In the genomic region with DNA sequence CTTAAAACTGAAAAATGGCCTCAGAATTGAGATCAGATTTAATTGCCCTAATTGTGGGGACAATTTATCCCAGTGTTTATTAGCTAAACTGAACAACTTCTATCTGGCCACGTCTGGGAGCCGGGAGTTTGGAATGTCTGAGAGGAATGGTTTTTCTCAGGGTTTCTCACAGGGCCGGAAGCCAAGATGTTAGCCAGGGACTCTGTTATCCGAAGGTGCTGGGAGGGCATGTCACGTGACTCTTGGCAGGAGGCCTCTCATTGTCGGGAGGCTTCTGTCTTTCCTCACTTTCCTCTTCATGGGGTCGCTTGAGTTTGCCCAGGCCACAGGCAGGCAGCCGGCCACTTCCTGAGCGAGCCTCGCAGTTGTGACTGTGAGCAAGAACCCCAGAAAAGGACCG, we compare ENCODE assay signal across 8 mouse cellular contexts. TPM values are rescaled to one million over a fixed set of nuclear protein-coding genes. Genes with fewer than 3 reads are reported as not detected.
DNase-seq lines count a peak whose midpoint lies in the region; ATAC-seq and TF ChIP-seq lines count a peak whose summit lies in the region.

No protein-coding gene starts in this region.

- WGBS in hindbrain, embryonic 11.5 days = 9% methylated on average over 11 of the region's 11 CpGs
- WGBS in hindbrain, embryonic 14.5 days = 9% methylated on average over 11 of the region's 11 CpGs
- WGBS in forebrain, embryonic 16.5 days = 5% methylated on average over 11 of the region's 11 CpGs
- 12% methylated on average over 11 of the region's 11 CpGs for WGBS in midbrain, embryonic 16.5 days

- no peaks in the 10 kb centered on the region for H3K36me3 ChIP-seq in hindbrain, embryonic 11.5 days (ENCODE audit: control insufficient read depth, insufficient read depth, low read length)
- no peaks in the 10 kb centered on the region for H3K36me3 ChIP-seq in hindbrain, embryonic 14.5 days (replicated peaks; ENCODE audit: control insufficient read depth, insufficient read depth)
- H3K36me3 ChIP-seq in forebrain, embryonic 16.5 days (ENCODE audit: control insufficient read depth, insufficient read depth) = no peaks in the 10 kb centered on the region
- no peaks in the 10 kb centered on the region for H3K36me3 ChIP-seq in midbrain, embryonic 16.5 days (ENCODE audit: control insufficient read depth, insufficient read depth, low read length)

- no peak overlapping the region for H3K4me3 ChIP-seq in hindbrain, embryonic 11.5 days (ENCODE audit: low read depth, low read length)
- H3K4me3 ChIP-seq in hindbrain, embryonic 14.5 days (replicated peaks; ENCODE audit: low read length) = no peak overlapping the region
- H3K4me3 ChIP-seq in forebrain, embryonic 16.5 days (replicated peaks; ENCODE audit: low read length) = no peak overlapping the region
- no peak overlapping the region for H3K4me3 ChIP-seq in midbrain, embryonic 16.5 days (ENCODE audit: low read depth, low read length)
- H3K4me3 ChIP-seq in left cerebral cortex, adult 2 months = no peak overlapping the region

- ATAC-seq in hindbrain, embryonic 11.5 days (ENCODE audit: low FRiP score) = no peak
- ATAC-seq in hindbrain, embryonic 14.5 days (ENCODE audit: low FRiP score) = no peak
- ATAC-seq in forebrain, embryonic 16.5 days = peak; percentile 76
- no peak for ATAC-seq in midbrain, embryonic 16.5 days

- TF ChIP-seq CTCF in left cerebral cortex, adult 2 months (IDR thresholded peaks at IDR 0.05) = no peak

- intact Hi-C loops in left cerebral cortex, adult 2 months (cut with DNase I) = no loop called here

- no peak overlapping the region for H3K9ac ChIP-seq in hindbrain, embryonic 11.5 days (ENCODE audit: low read depth, low read length)
- no peak overlapping the region for H3K9ac ChIP-seq in hindbrain, embryonic 14.5 days
- H3K9ac ChIP-seq in forebrain, embryonic 16.5 days (replicated peaks; ENCODE audit: low read depth, low read length) = no peak overlapping the region
- no peak overlapping the region for H3K9ac ChIP-seq in midbrain, embryonic 16.5 days (ENCODE audit: low read depth, low read length)

- H3K4me2 ChIP-seq in hindbrain, embryonic 11.5 days (replicated peaks; ENCODE audit: low read depth, low read length) = no peak overlapping the region
- H3K4me2 ChIP-seq in hindbrain, embryonic 14.5 days (replicated peaks) = no peak overlapping the region
- no peak overlapping the region for H3K4me2 ChIP-seq in forebrain, embryonic 16.5 days (ENCODE audit: low read length)
- H3K4me2 ChIP-seq in midbrain, embryonic 16.5 days (ENCODE audit: low read length) = no peak overlapping the region

- H3K27ac ChIP-seq in hindbrain, embryonic 11.5 days (ENCODE audit: low read depth, low read length) = no peak overlapping the region
- no peak overlapping the region for H3K27ac ChIP-seq in hindbrain, embryonic 14.5 days
- no peak overlapping the region for H3K27ac ChIP-seq in forebrain, embryonic 16.5 days (ENCODE audit: low read length)
- 0 out of 2 replicates have a peak overlapping the region, but pooled peaks have one; percentile 17 for H3K27ac ChIP-seq in midbrain, embryonic 16.5 days (ENCODE audit: low read length)
- no peak overlapping the region for H3K27ac ChIP-seq in left cerebral cortex, adult 2 months

- peak; percentile 32 for DNase-seq in hindbrain, embryonic 11.5 days (ENCODE audit: low spot score)
- no peak for DNase-seq in hindbrain, embryonic 14.5 days (ENCODE audit: low spot score)
- DNase-seq in kidney, adult 18-20 months = peak; percentile 35
- no peak for DNase-seq in left cerebral cortex, adult 2 months (ENCODE audit: extremely low spot score in 1 of 2, low spot score in 2 of 2)
- DNase-seq in gastrocnemius, postnatal 25 days = no peak
- no peak for DNase-seq in cerebellum, postnatal 4 days (ENCODE audit: low spot score in 2 of 2)

- H3K4me1 ChIP-seq in hindbrain, embryonic 11.5 days (replicated peaks; ENCODE audit: control insufficient read depth, insufficient read depth, low read length) = peaks cover 4% of the 10 kb centered on the region; the same call in 1 of the 2 replicates
- no peaks in the 10 kb centered on the region for H3K4me1 ChIP-seq in hindbrain, embryonic 14.5 days (replicated peaks; ENCODE audit: control insufficient read depth, insufficient read depth, low read length)
- peaks cover 9% of the 10 kb centered on the region; the same call in 1 of the 2 replicates for H3K4me1 ChIP-seq in forebrain, embryonic 16.5 days (replicated peaks; ENCODE audit: control insufficient read depth, insufficient read depth, low read length)
- no peaks in the 10 kb centered on the region for H3K4me1 ChIP-seq in midbrain, embryonic 16.5 days (ENCODE audit: control insufficient read depth, insufficient read depth, low read length)

- no peaks in the 10 kb centered on the region for H3K9me3 ChIP-seq in hindbrain, embryonic 11.5 days (ENCODE audit: control insufficient read depth, low read length)
- no peaks in the 10 kb centered on the region for H3K9me3 ChIP-seq in hindbrain, embryonic 14.5 days (ENCODE audit: control insufficient read depth, low read length)
- H3K9me3 ChIP-seq in forebrain, embryonic 16.5 days (ENCODE audit: control insufficient read depth, low read length) = no peaks in the 10 kb centered on the region
- no peaks in the 10 kb centered on the region for H3K9me3 ChIP-seq in midbrain, embryonic 16.5 days (replicated peaks; ENCODE audit: control insufficient read depth, low read length, poor library complexity, severe bottlenecking)

- no peaks in the 10 kb centered on the region for H3K27me3 ChIP-seq in hindbrain, embryonic 11.5 days (ENCODE audit: control insufficient read depth, insufficient read depth, low read length)
- H3K27me3 ChIP-seq in hindbrain, embryonic 14.5 days (ENCODE audit: control insufficient read depth, insufficient read depth, low read length) = no peaks in the 10 kb centered on the region
- no peaks in the 10 kb centered on the region for H3K27me3 ChIP-seq in forebrain, embryonic 16.5 days (replicated peaks; ENCODE audit: control insufficient read depth, insufficient read depth, low read length)
- H3K27me3 ChIP-seq in midbrain, embryonic 16.5 days (ENCODE audit: control insufficient read depth, insufficient read depth, low read depth, low read length) = no peaks in the 10 kb centered on the region

RNA-seq across cellular contexts. Expression of gene Rgs3, which starts 31.7 kb away (rescaled TPM):
- polyA plus RNA-seq in hindbrain, embryonic 11.5 days (2014; fragmentation: Nextera tagmentation; extraction: Ambion mirVana) = 31.3 and 33.2 TPM in 2 replicates
- polyA plus RNA-seq in hindbrain, embryonic 14.5 days (2014; fragmentation: Nextera tagmentation; extraction: Ambion mirVana) = 35.2 and 42.9 TPM in 2 replicates
- polyA plus RNA-seq in forebrain, embryonic 16.5 days (2015; fragmentation: Nextera tagmentation; extraction: Ambion mirVana) = 44.8 and 50.4 TPM in 2 replicates
- 66.9 and 82.1 TPM in 2 replicates for polyA plus RNA-seq in midbrain, embryonic 16.5 days (2015; fragmentation: Nextera tagmentation; extraction: Ambion mirVana)
- total RNA-seq in left cerebral cortex, adult 2 months (2021) = 10 to 100 TPM; 25.8 to 27.3 TPM
- 10 to 100 TPM; 10.5 to 11.2 TPM for total RNA-seq in gastrocnemius, postnatal 25 days (2021)

Comparison
In these comparisons a context has a peak if more than half of its experiments do, and no peak if none do; other contexts are left out.
1. DNase-seq: peak in hindbrain, embryonic 11.5 days (single experiment) and kidney, adult 18-20 months (single experiment); none in hindbrain, embryonic 14.5 days (single experiment), left cerebral cortex, adult 2 months (0 of 2), gastrocnemius, postnatal 25 days (single experiment) and cerebellum, postnatal 4 days (0 of 2).